Mouse (Mus musculus): ENCODE results near the gene Mad2l2. TPM values are rescaled to one million over a fixed set of nuclear protein-coding genes. Genes with fewer than 3 reads are reported as not detected.
"Not testable (repeated sequence)": the region's sequence is repeated elsewhere in the genome, so short reads cannot be mapped to it uniquely, and the experiment has no call there.

Gene Mad2l2
- total RNA-seq, 2 experiments from 2014 or later = 15.0 to 16.5 TPM

- DNase-seq (ENCODE audit: extremely low spot score in 1 of 2, low spot score in 1 of 2) = no peak
Measured at GRCm38 (mm10) chr4:148107621-148108291, 22.4 kb upstream of the Mad2l2 start.

- no peak for DNase-seq (ENCODE audit: extremely low spot score in 1 of 2, low spot score in 1 of 2)
Measured at GRCm38 (mm10) chr4:148108565-148109100, 21.6 kb upstream of the Mad2l2 start.

DNA sequence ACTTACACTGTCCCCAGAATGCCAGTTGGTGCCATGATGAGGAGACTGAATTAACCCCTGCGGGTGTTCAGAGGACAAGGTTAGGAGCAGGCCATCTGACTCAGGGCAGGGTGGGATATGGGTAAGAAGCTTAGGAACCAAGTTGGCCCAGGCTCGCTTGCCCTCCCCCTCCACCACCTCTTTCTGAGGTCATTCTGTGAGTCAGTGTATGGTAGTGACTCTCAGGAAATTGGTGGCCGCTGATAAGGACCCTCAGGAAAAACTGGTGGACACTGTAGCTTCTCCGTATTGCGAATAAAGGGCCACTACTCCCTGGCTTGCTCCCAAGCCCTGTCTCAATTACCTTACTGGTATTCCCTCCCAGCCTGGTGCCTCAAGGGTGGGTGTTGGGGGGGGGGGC, 21.0 kb upstream of the Mad2l2 start:
- no peak for DNase-seq (ENCODE audit: extremely low spot score in 1 of 2, low spot score in 1 of 2)

DNA sequence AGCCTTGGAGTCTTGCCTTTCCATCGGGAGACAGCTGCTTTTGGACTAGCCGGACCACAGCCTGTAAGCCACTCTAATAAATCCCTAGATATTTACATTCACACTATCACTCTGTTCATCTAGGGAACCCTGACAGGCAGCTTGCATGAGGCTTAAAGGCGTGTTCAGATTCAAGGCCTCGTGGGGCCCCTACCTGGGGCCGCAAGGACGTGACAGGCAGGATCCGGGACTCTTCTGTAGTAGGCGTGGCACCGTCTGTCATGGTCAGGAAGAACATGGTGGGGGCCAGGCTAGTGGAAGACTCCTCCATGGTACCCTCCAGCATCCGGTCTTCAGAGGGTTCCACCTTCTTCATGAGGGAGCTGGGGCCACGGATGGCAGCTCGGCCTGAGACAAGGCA, 17.7 kb upstream of the Mad2l2 start:
- no peak for DNase-seq (ENCODE audit: extremely low spot score in 1 of 2, low spot score in 1 of 2)

DNA sequence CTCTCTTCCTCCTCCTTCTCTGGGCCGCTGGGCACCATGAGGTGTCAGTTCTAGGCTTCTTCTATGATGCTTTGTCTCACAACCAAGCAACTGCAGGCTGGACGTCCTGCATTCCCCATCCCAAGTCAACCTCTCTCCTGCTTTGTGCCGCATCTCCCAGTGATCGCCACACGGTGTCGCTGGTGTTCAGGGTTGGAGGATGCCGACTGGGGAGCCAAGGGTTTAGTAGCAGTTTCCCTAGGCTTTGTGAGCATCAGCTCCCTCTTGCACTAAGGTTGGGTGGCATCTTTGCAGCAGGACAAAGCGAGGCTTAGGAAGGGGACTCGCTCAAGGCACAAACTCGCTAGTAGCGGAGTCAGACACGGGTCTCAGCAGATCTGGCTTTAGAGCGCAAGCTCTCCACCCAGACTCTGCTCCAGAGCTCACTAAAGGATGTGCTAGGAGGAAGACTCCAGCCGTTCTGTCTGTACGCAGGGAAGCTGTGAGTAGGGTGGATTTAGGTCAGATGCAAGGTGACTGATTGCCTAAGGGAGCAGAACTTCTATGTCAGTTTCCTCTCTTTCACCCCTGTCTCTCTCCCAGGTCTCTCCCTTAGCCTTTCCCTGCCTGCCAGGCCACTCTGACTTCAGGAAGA, 15.3 kb upstream of the Mad2l2 start:
- DNase-seq (ENCODE audit: extremely low spot score in 1 of 2, low spot score in 1 of 2) = peak; percentile 85 to 93

DNA sequence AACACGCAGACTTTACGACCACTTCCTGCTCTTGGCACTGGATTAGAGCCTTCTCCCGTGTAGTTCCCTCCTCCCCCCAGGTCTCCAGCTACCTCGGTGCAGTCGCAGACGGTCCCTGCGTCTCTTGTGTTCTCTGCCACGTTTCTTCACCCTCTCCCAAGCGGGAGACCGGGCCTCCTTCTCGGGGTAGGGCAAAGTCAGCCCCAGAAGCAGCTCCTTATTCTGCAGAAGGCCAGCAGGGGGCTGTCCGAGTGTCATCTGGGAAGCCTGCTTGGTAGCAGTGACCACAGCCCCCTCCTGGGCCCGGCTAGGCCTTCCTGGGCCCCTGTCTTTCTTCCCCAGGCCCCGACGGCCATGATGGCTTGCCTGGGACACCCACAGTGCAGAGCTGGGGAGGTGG, 14.7 kb upstream of the Mad2l2 start:
- no peak for DNase-seq (ENCODE audit: extremely low spot score in 1 of 2, low spot score in 1 of 2)

DNA sequence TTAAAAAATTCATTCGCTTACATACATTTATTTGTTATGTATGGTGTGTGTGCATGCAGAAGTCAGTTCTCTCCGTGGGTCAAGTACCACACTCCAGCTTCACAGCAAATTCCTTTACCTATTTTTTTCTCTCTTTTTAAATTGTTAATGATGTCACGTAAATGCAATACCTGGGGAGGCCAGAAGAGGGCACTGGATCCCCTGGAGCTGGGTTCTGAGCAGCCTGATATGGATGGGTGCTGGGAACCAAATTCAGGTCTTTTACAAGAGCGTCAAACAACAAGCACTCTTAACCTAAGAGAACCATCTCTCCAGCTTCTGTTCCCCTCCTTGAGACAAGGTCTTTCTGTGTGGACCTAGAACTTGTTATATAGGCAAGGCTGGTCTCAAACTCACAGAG, 13.5 kb upstream of the Mad2l2 start:
- DNase-seq (ENCODE audit: extremely low spot score in 1 of 2, low spot score in 1 of 2) = no peak

GRCm38 (mm10) chr4:148117392-148117791, 12.8 kb upstream of the Mad2l2 start:
- DNase-seq (ENCODE audit: extremely low spot score in 1 of 2, low spot score in 1 of 2) = no peak

DNA sequence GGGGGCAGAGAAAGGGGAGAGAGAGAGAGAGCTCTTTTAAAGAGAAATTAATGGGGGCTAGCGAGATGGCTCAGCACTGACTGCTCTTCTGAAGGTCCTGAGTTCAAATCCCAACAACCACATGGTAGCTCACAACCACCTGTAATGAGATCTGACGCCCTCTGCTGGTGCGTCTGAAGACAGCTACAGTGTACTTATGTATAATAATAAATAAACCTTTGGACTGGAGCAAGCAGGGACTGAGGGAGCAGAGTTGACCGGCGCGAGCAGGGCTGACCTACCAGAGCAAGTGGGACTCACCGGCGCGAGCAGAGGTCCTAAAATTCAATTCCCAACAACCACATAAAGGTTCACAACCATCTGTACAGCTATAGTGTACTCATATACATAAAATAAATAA, 10.6 kb upstream of the Mad2l2 start:
- not testable (repeated sequence) for DNase-seq (ENCODE audit: extremely low spot score in 1 of 2, low spot score in 1 of 2)

GRCm38 (mm10) chr4:148120555-148120954, 9.6 kb upstream of the Mad2l2 start:
- DNase-seq (ENCODE audit: extremely low spot score in 1 of 2, low spot score in 1 of 2) = no peak

GRCm38 (mm10) chr4:148121362-148121761, 8.8 kb upstream of the Mad2l2 start:
- peak; percentile 41 to 71 for DNase-seq (ENCODE audit: extremely low spot score in 1 of 2, low spot score in 1 of 2)

GRCm38 (mm10) chr4:148121982-148122693, 8.0 kb upstream of the Mad2l2 start:
- DNase-seq (ENCODE audit: extremely low spot score in 1 of 2, low spot score in 1 of 2) = no peak

DNA sequence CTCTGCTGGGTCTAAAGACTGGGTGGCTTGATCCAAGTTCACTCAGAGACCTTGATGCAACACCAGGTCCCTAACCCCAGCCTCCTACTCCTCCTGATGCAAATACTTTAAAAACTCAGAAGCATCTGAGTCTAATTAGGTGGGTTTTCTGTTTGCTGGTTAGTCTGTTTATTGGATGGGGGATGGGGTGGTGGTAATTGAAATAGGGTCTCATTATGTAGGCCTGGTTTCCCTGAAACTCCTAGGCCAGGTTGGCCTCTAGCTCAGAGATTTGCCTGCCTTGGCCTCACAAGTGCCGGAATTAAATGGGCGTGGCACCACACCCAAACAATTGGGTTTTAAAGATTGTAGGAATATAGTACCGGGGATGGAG, 7.5 kb upstream of the Mad2l2 start:
- no peak for DNase-seq (ENCODE audit: extremely low spot score in 1 of 2, low spot score in 1 of 2)

DNA sequence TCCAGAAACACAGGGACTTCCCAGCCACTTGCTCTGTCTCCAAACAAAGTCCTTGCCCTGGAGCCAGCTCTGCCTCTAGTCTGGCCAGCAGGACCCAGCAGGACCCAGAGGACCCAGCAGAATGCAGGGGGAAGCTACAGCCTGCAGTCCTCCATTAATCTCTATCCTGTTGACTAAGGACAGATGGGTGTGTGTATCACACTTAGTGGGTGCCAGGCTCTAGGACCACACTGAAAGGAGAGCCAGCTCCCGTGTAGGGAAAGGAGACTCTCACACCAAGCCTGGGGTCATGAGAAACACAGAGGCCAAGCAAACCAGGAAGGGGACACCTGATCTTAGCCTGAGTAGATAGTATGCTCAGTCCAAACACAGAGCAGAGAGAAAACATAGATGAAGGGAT, 1.9 kb upstream of the Mad2l2 start:
- no peak for DNase-seq (ENCODE audit: extremely low spot score in 1 of 2, low spot score in 1 of 2)

- DNase-seq (ENCODE audit: extremely low spot score in 1 of 2, low spot score in 1 of 2) = no peak
Measured at GRCm38 (mm10) chr4:148128672-148129071, 1.5 kb upstream of the Mad2l2 start.

DNA sequence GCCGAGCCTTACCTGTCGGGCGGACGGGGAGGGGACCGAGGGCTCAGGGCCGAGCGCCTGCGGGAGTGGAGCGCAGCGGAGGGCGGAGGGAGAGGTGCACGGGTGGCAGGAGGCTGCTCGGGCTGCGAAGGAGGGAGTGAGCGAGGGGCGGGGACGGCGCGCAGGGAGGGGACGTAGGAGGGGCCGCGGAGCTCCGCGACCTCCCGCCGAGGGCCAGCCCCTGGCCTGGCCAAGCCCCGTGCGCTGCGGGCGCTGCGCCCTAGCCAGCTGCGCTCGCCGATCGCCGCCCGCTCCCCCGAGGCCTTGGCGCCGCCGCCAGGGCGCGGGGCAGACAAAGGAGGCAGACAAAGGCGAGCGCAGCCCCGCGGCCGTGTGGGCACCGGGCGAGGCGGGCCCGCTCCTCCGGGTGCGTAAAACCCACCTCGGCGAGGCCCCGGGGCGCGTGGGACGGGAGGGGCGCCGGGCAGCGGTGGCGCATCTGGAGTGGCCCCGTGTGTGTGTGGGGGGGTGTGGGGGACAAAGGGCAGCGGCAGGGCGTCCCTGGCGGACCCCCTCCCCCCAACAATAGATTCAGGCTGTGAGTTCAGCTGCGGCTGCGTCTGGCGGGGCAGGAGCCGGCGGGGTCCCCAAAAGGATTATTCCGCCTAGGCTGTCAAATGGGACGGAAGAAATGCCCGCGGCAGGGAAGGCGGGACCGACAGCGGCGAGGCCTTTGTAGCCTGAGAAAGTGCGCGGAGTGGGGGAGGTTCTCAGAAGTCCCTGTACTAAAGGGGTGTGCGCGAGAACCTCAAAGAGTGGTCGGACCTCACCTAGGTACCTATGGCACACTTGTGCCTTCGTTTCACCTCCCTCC, 603 bp downstream of the Mad2l2 start, which contains the start of gene Draxin:
Gene Draxin (minus strand): TSS at position 138 of the 853 bp plus-strand sequence.
- DNase-seq (ENCODE audit: extremely low spot score in 1 of 2, low spot score in 1 of 2) = no peak

- no peak for DNase-seq (ENCODE audit: extremely low spot score in 1 of 2, low spot score in 1 of 2)
Measured at GRCm38 (mm10) chr4:148131497-148132081, 1.4 kb downstream of the Mad2l2 start.

DNA sequence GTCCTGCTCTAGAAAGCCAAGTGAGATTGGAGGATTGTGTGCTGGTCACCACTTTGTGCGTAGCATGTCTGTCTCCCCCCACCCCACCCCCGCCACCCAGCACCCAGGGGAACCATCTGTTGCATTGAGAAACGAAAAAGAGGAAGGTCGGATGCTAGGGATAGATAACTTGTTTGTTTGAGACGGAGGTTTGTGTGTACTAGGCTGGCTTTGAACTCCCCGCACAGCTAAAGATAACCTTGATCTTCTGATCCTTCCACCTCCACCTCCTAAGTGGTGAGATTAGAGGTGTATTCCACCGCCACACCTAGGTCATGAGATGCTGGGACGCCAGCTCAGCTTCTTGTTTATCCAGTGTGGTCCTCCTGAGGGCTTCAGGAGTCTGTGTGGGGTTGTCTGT, 4.8 kb downstream of the Mad2l2 start:
- no peak for DNase-seq (ENCODE audit: extremely low spot score in 1 of 2, low spot score in 1 of 2)

DNA sequence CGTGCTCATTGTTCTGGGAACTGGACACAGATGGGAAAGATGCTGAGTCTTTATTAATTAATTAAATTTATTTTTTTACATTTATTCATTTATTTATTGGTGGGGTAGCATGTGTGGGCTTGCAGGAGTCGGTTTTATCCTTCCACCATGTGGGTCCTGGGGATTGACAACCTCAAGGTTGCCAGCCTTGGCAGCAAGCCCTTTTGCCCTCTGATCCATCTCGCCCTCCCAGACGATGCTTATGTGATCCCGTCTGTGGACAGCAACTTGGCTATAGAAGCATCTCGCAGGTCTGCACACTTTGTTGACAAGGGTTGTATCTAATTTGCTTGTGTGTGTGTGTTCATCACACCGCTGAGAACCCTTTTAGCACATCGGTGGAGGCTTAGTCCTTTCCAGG, 7.3 kb downstream of the Mad2l2 start:
- no peak for DNase-seq (ENCODE audit: extremely low spot score in 1 of 2, low spot score in 1 of 2)

- no peak for DNase-seq (ENCODE audit: extremely low spot score in 1 of 2, low spot score in 1 of 2)
Measured at GRCm38 (mm10) chr4:148139767-148140097, 9.5 kb downstream of the Mad2l2 start.

All from layer of hippocampus, postnatal 25 days (tissue).